Mouse (Mus musculus) heart, embryonic 14.5 days (tissue): ENCODE results near the gene Gm10722. TPM values are rescaled to one million over a fixed set of nuclear protein-coding genes. Genes with fewer than 3 reads are reported as not detected.
"Not testable (repeated sequence)": the region's sequence is repeated elsewhere in the genome, so short reads cannot be mapped to it uniquely, and the experiment has no call there.

ENCODE experiments used
- ATAC-seq: fragments of 200-750 bp; cut with Nextera tagmentation; 2 replicates; pipeline ENCODE4 v1.8.0; 2017; ENCODE audit warnings: low read depth, moderate TSS enrichment; ENCODE audit not compliant: insufficient number of reproducible peaks, insufficient read depth, low FRiP score
- H3K27ac ChIP-seq, 2 experiments: fragments of 200-500 bp in 1 of 2; fragments of 300-500 bp in 1 of 2; sonication (generic) in 1 of 2; replicated peaks in 1 of 2; 2 replicates each; pipeline ENCODE4 v1.5.1; 2012 to 2014; ENCODE audit warnings: low read depth in 2 of 2, low read length in 2 of 2, control low read depth in 1 of 2, mild to moderate bottlenecking in 1 of 2, mixed read lengths in 1 of 2; ENCODE audit not compliant: control insufficient read depth in 1 of 2, insufficient read depth in 1 of 2
- H3K27me3 ChIP-seq: fragments of 300-500 bp; sonication (generic); 2 replicates; pipeline ENCODE4 v1.6.1; 2014; ENCODE audit warnings: mild to moderate bottlenecking, low read length, control low read depth; ENCODE audit not compliant: control insufficient read depth, insufficient read depth
- H3K36me3 ChIP-seq: fragments of 300-500 bp; sonication (generic); 2 replicates; pipeline ENCODE4 v1.6.1; 2014; ENCODE audit warnings: mild to moderate bottlenecking, control low read depth, low read length, mixed read lengths; ENCODE audit not compliant: control insufficient read depth, insufficient read depth
- H3K4me1 ChIP-seq, 2 experiments: fragments of 200-500 bp in 1 of 2; fragments of 300-500 bp in 1 of 2; sonication (generic) in 1 of 2; 2 replicates each; pipeline ENCODE4 v1.6.1; 2012 to 2014; ENCODE audit warnings: low read length in 2 of 2, control low read depth in 1 of 2, mixed read lengths in 1 of 2; ENCODE audit not compliant: control insufficient read depth in 2 of 2, insufficient read depth in 2 of 2
- H3K4me2 ChIP-seq: fragments of 300-500 bp; sonication (generic); 2 replicates; pipeline ENCODE4 v1.6.1; 2014; ENCODE audit warnings: mild to moderate bottlenecking, low read length
- H3K4me3 ChIP-seq, 2 experiments: fragments of 200-500 bp in 1 of 2; fragments of 300-500 bp in 1 of 2; sonication (generic) in 1 of 2; 2 replicates each; pipeline ENCODE4 v1.5.1; 2012 to 2014; ENCODE audit warnings: low read length in 2 of 2, mild to moderate bottlenecking in 2 of 2, control low read depth in 1 of 2, low read depth in 1 of 2, moderate library complexity in 1 of 2; ENCODE audit not compliant: control insufficient read depth in 1 of 2, insufficient read depth in 1 of 2
- H3K9ac ChIP-seq: fragments of 300-500 bp; sonication (generic); 2 replicates; pipeline ENCODE4 v1.6.1; 2014; ENCODE audit warnings: mild to moderate bottlenecking, low read length
- H3K9me3 ChIP-seq: fragments of 300-500 bp; sonication (generic); 2 replicates; pipeline ENCODE4 v1.6.1; 2016; ENCODE audit warnings: low read length, control low read depth; ENCODE audit not compliant: control insufficient read depth
- WGBS: fragments of 180-500 bp; shearing (Covaris S2); extraction: QIAGEN DNeasy Blood & Tissue Kit; methylation state at CpG from one replicate; pipeline ENCODE4 v1.1.7; 2014; 5-methylcytosine and 5-hydroxymethylcytosine counted together
- polyA plus RNA-seq: library from polyadenylated mRNA; unstranded; fragments of >200 nt; fragmentation: Nextera tagmentation; extraction: Ambion mirVana; gene quantifications from 2 replicates; pipeline ENCODE4 v1.2.1, GENCODE M21; 2014

Gm10722 gene
- polyA plus RNA-seq, 1 experiment from 2014 or later, result not detected

- peak; percentile 64; the same call in 1 of the 2 replicates for ATAC-seq
- H3K9ac ChIP-seq, result not testable (repeated sequence)
These were observed 19.4 kb downstream of the Gm10722 start for GRCm38 (mm10) chr9:3019835-3020727.

GRCm38 (mm10) chr9:3022316-3023008 is 21.7 kb downstream of the Gm10722 start:
- not testable (repeated sequence) for H3K4me1 ChIP-seq, H3K27me3 ChIP-seq, H3K36me3 ChIP-seq, ATAC-seq, H3K9me3 ChIP-seq, H3K27ac ChIP-seq, H3K9ac ChIP-seq, H3K4me2 ChIP-seq, H3K4me3 ChIP-seq
- 67% methylated on average over 9 of the region's 13 CpGs for WGBS

More at GRCm38 (mm10) chr9:3019835-3020727, 19.4 kb downstream of the Gm10722 start:
- not testable (repeated sequence) for H3K27ac ChIP-seq, H3K4me1 ChIP-seq, H3K9me3 ChIP-seq, H3K36me3 ChIP-seq, H3K4me2 ChIP-seq, H3K4me3 ChIP-seq, H3K27me3 ChIP-seq
- WGBS, result 74% methylated on average over 11 of the region's 19 CpGs

- 73% methylated on average over 9 of the region's 13 CpGs for WGBS
These were observed 22.7 kb downstream of the Gm10722 start, which contains the start of gene Gm10718 for GRCm38 (mm10) chr9:3023312-3023984. Gm10718 (plus strand) TSS chr9:3023547.

DNA sequence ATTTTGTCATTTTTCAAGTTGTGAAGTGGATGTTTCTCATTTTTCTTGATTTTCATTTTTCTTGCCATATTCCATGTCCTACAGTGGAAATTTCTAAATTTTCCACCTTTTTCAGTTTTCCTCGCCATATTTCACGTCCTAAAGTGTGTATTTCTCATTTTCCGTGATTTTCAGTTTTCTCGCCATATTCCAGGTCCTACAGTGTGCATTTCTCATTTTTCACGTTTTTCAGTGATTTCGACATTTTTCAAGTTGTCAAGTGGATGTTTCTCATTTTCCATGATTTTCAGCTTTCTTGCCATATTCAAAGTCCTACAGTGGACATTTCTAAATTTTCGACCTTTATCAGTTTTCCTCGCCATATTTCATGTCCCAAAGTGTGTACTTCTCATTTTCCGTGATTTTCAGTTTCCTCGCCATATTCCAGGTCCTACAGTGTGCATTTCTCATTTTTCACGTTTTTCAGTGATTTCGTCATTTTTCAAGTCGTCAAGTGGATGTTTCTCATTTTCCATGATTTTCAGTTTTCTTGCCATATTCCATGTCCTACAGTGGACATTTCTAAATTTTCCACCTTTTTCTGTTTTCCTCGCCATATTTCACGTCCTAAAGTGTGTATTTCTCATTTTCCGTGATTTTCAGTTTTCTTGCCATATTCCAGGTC is 23.4 kb downstream of the Gm10722 start:
- not testable (repeated sequence) for H3K27ac ChIP-seq
- WGBS, result 60% methylated on average over 15 of the region's 16 CpGs

More at GRCm38 (mm10) chr9:3023312-3023984, 22.7 kb downstream of the Gm10722 start, which contains the start of gene Gm10718:
- H3K36me3 ChIP-seq, H3K27ac ChIP-seq, H3K4me1 ChIP-seq, H3K9ac ChIP-seq, H3K27me3 ChIP-seq, H3K4me3 ChIP-seq, H3K4me2 ChIP-seq, H3K9me3 ChIP-seq, ATAC-seq: not testable (repeated sequence)

DNA sequence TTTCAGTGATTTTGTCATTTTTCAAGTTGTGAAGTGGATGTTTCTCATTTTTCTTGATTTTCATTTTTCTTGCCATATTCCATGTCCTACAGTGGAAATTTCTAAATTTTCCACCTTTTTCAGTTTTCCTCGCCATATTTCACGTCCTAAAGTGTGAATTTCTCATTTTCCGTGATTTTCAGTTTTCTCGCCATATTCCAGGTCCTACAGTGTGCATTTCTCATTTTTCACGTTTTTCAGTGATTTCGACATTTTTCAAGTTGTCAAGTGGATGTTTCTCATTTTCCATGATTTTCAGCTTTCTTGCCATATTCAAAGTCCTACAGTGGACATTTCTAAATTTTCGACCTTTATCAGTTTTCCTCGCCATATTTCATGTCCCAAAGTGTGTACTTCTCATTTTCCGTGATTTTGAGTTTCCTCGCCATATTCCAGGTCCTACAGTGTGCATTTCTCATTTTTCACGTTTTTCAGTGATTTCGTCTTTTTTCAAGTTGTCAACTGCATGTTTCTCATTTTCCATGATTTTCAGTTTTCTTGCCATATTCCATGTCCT is 24.3 kb downstream of the Gm10722 start, which contains the start of gene Gm10717:
TSS of gene Gm10717 (plus strand) at position 506 of the 556 bp plus-strand sequence.
- not testable (repeated sequence) for H3K9me3 ChIP-seq, H3K27ac ChIP-seq, H3K4me3 ChIP-seq, H3K4me2 ChIP-seq, H3K27me3 ChIP-seq, ATAC-seq, H3K36me3 ChIP-seq, H3K9ac ChIP-seq, H3K4me1 ChIP-seq
- 65% methylated on average over 12 of the region's 12 CpGs for WGBS

More for the DNA sequence above, 23.4 kb downstream of the Gm10722 start:
- not testable (repeated sequence) for ATAC-seq, H3K4me1 ChIP-seq, H3K4me2 ChIP-seq, H3K27me3 ChIP-seq, H3K9me3 ChIP-seq, H3K36me3 ChIP-seq, H3K4me3 ChIP-seq, H3K9ac ChIP-seq

- H3K4me3 ChIP-seq, H3K4me1 ChIP-seq, H3K27me3 ChIP-seq, H3K36me3 ChIP-seq, ATAC-seq, H3K4me2 ChIP-seq, H3K9me3 ChIP-seq, H3K9ac ChIP-seq, H3K27ac ChIP-seq: not testable (repeated sequence)
- WGBS, result 62% methylated on average over 4 of the region's 6 CpGs
These were observed 24.9 kb downstream of the Gm10722 start for GRCm38 (mm10) chr9:3025653-3026052.

GRCm38 (mm10) chr9:3026136-3026535 is 25.4 kb downstream of the Gm10722 start:
- H3K36me3 ChIP-seq, result not testable (repeated sequence)
- WGBS, result 68% methylated on average over 5 of the region's 5 CpGs

More at GRCm38 (mm10) chr9:3026136-3026535, 25.4 kb downstream of the Gm10722 start:
- H3K9me3 ChIP-seq, H3K27ac ChIP-seq, ATAC-seq, H3K4me2 ChIP-seq, H3K9ac ChIP-seq, H3K27me3 ChIP-seq, H3K4me1 ChIP-seq, H3K4me3 ChIP-seq: not testable (repeated sequence)
